Mouse (Mus musculus) cerebellum, postnatal 25 days (tissue): Measurements from ENCODE around the gene Aars.
A peak's percentile ranks its signal among the peaks of the same experiment; 100 is the strongest.
"Not testable (repeated sequence)": the region's sequence is repeated elsewhere in the genome, so short reads cannot be mapped to it uniquely, and the experiment has no call there.

Experiments used
- DNase-seq, 2 experiments: peaks; one replicate each; pipeline ENCODE4 v3.0.0; 2021; ENCODE audit warnings: mixed read lengths in 2 of 2

The Aars gene

DNA sequence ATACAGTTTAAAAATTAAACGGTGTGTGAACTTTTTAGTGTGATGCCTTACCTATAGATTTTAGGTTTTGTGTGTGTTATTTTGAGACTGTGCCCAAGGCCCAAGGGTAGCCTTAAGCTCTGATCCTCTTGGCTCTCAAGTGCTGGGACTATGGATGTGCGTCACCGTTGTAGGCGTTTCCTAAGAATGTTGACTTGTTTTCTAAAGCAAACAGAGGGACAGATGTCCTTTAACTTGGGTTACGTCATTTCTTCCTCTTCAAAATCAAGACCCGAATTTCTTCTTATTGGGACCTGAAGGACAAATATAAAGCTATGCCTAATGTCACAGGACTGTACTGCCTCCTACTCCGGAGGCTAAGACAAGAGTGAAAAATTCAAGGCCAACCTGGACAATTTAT is at the start of gene Aars:
Aars (plus strand) TSS at position 229 of the 400 bp plus-strand sequence.
- DNase-seq, result no peak

DNA sequence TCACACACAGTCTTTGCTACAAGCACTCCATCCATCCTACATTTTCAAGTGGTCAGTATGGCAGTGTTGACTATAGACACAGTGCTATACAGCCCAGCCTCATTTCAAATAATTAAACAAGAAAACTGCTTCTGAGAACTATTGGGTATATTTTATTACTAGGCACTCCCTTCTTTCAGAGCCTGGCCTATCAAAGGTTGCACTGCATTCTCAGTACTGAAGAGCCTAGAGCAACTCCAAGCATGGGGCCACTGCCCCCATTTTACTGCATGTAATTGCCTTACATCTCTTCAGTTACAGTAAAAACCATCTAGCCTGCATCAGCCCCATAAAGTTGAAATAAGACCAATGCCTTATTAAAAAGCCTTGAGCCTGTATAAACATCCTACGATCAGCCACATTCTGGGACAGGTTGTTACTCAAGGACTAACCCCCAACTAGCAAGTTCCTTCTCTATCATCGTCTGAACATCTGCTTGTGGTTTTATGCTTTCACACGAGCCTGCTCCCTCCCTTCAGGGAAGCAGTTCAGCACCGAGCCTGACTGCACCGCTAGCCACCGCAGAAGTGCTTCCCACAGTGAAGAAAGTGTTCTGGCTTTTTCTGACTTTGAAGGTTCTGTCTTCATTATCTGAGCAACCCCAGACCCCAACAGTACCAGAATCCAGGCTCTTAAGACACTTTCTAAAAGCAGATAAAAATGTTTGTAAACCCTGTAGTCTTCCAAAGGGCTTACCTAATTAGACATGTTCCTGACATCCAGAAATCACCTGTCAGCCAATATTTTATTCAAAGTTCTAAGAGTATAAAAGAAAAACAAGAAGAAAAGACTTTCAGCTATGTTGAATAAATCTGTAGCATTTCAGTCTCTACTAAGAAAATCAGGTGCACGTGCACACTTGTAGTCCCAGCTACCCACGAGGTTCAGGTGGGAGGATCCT is 44.9 kb upstream of the Aars start:
- DNase-seq, result no peak

- DNase-seq, result no peak
Observed at GRCm38 (mm10) chr8:110990017-110990416, 42.9 kb upstream of the Aars start.

GRCm38 (mm10) chr8:110996641-110997430 is 36.1 kb upstream of the Aars start:
- DNase-seq, result no peak

- peak; percentile 90 to 94 for DNase-seq
Observed at GRCm38 (mm10) chr8:110997547-110998531, 35.1 kb upstream of the Aars start, which contains the start of gene Ddx19a. Ddx19a (minus strand) TSS chr8:110997800.

DNA sequence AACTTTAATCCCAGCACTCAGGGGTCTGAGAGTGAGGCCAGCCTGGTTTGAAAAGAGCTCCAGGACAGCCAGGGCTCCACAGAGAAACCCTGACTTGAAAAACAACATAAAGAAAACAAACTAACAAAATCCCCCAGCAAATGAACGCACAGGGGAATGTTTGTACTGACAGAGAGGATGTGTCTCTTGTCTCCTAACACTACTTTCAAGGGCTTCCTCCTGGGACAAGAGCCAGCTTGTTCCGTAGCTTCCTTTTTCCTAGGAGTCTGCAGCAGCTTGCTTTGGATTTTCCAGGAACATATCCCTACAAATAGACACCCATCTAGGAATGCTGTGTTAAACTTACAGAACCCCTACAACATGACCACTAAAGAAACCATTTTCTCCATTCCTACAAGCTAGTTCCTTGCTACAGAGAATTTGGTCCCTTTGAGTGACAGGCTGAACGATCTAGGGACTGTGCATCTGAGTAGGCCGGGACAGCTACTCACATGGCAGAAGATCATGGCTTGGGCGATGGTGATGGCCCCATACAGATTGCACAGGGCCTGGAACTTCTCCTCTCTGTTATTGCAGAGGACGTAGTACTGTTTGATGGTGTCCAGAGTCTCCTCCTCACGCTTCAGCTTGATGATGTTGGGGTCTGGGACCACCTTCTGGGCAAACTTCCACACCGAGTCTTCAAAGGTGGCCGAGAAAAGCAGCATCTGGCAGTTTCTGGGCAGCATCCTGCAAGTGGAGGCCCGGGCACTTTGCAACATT is 22.5 kb upstream of the Aars start:
- DNase-seq, result not testable (repeated sequence)

DNA sequence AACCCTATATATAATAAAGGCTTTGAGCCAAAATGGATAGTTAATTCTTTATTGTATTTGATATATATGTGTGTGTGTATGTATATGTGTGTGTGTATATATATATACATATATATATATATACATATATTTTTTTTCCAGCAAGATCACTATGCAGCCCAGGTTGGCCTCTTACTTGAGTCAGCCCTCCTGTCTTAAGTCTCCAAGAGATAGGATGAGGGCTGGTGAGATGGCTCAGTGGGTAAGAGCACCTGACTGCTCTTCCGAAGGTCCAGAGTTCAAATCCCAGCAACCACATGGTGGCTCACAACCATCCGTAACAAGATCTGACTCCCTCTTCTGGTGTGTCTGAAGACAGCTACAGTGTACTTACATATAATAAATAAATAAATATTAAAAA is 6.3 kb upstream of the Aars start:
- not testable (repeated sequence) for DNase-seq

DNA sequence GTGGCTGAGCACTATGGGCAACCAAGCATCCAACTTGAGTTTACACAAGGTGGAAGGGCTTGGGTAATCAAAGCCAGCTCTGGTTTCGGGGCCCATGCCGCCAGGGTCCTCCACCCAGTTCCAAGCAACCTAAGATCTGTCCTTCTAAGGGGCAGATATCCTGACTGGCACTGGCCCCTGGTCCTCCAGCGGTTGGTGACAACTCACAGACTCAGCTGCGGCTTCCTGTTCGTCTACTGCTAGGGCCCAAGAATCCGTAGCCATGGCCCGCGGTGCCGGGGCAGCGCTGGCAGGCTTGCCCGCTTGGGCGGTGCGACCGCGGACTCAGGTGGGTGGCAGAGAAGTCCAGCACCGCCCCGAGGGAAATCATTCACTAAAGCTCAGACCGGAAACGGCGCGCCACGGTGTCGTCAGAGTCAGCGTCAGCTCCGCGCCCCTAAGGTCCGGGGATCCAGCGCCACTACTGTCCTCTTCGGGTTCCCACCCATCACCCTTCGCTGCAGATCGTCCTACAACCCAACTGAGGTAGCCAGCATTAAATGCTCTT is 5.5 kb upstream of the Aars start:
- peak; percentile 92 to 93 for DNase-seq

- DNase-seq, result no peak
Observed at GRCm38 (mm10) chr8:111029589-111029988, 3.4 kb upstream of the Aars start.

GRCm38 (mm10) chr8:111030045-111030444 is 2.9 kb upstream of the Aars start:
- DNase-seq, result no peak

GRCm38 (mm10) chr8:111031572-111031971 is 1.4 kb upstream of the Aars start, which contains the start of gene Ddx19b:
Ddx19b (minus strand) TSS chr8:111031751.
- no peak for DNase-seq

- peak; percentile 93 to 96 for DNase-seq
Observed at GRCm38 (mm10) chr8:111033482-111034215, 705 bp downstream of the Aars start.

- peak in 1 of 2 experiments; percentile 58 for DNase-seq
Observed at GRCm38 (mm10) chr8:111034276-111034675, 1.3 kb downstream of the Aars start.

DNA sequence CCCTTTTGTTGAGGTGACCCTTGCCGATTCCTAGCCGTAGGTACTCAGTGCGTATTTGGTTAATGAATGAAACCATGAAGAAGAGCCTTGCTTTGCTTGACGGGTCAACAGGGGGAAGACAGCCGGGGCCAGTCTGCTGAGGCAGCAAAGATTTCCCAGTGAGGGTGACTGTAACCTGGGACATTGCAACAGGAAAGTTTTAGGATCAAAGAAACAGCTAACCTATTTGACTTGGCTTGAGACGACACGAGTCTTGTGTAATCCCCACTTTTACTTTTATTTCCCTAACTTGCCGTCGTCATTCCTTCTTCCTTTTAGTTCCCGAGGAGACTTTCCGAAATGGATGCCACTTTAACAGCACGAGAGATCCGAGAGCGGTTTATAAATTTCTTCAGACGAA is 3.6 kb downstream of the Aars start:
- DNase-seq, result no peak

DNA sequence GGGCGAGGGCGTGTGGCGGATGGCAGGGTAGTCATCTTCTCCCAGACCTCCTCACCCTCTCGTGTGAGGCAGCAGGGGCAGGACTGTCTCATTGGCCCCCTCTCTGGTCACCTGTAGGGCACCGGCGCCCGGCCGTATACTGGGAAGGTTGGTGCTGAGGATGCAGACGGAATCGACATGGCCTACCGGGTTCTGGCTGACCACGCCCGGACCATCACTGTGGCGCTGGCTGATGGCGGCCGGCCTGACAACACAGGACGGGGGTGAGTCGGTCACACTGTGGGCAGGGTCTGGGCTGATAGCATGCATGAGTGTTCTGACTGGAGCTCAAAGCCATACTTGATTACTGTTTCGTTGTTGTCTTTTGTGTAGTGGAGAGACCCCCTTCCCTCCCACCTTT is 9.6 kb downstream of the Aars start:
- no peak for DNase-seq

DNA sequence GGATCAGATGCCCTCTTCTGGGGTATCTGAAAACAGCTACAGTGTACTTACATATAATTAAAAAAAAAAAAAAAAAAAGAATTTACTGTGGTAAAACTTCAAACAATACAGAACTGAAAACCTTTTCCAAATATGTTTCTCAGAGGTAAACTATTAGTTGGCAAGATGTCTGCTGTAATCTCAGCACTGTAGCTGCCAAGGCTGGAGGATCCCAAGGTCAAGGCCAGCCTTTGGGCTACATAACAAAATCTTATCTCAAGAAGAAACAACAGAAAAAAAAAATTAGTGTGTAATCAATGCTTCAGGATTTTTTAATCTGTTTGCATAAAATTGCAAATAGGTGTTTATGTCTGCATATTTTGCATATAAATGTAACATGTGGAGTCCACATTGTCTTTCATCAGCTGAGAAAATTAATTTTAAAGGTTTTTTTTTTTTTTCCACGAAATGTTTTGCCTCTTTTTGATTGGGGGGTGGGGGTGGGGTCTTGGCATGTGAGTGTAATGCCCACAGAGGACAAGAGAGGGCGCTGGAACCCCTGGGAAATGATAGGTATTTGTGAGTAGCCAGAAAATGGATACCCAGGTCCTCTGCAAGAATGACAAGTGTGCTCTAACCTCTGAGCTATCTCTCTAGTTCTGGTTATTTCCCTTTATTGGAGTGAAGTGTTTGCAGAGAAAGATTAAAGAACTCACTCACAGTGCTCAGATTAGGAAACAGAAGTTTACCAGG is 11.2 kb downstream of the Aars start:
- DNase-seq, result no peak

DNA sequence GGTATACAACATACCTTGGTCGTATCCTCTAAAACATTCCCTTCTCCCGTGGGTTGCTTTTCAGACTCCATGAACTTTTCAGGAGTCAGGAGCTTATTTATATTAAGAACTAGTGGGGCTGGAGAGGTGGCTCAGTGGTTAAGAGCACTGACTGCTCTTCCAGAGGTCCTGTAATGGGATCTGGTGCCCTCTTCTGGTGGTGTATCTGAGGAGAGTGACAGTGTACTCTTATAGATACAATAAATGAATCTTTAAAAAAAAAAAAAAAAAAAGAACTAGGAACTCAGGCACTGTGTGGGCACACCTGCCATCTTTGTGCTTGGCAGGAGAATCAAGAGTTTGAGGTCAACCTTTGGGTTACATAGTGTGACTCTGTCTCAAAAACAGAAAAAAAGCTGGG is 15.8 kb downstream of the Aars start:
- DNase-seq, result no peak

DNA sequence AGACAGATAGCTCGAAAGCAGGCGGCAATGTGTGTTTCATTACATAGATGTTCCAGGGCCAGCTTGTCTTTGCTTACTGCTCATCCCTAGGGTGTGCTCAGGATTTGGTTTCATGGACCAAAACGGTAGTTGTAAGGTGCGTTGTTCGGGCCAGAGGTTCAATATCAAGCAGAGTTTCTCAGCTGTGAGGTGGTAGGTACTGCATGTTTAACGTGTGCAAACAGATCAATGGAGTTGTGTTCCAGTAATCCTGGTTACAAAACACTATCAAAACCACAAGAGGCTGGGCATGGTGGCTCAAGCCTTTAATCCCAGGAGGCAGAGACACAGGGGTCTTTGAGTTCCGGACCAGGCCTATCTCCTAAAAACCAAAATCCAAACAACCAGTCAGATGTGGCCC is 16.2 kb downstream of the Aars start:
- no peak for DNase-seq

DNA sequence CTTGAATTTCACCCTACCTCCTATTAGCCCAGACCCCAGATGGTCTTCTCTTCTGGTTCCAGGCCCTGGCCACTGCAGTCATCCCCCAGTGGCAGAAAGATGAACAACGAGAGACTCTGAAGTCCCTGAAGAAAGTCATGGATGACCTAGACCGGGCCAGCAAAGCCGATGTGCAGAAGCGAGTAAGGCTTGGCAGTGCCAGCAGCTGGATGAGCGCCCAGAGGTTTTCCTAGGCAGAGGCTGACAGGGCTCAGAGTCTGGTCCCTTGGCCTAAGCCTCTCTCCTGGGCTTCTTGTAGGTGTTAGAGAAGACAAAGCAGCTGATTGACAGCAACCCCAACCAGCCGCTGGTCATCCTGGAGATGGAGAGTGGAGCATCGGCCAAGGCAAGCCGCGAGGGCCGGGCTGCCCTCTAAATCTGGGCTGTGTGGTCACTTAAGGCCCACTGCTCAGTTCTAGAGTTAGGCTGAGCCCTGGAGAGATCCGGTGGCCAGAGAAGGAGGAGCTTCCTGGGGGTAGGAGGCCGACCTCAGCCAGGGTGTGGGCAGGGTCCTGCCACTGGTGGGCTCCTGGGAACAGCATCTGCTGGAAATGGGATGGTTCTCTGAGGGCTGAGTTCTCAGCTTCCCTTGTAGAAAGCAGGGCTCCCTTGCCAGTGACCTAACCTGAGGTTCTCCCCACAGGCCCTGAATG is 21.0 kb downstream of the Aars start:
- DNase-seq, result peak in 1 of 2 experiments; percentile 30
